Mouse (Mus musculus) liver, adult 2 months (tissue): ENCODE results near the gene Sf3a1. TPM values are rescaled to one million over a fixed set of nuclear protein-coding genes. Genes with fewer than 3 reads are reported as not detected.
"Not testable (repeated sequence)": the region's sequence is repeated elsewhere in the genome, so short reads cannot be mapped to it uniquely, and the experiment has no call there.

Experiments used
- DNase-seq: peaks from one replicate; pipeline ENCODE4 v3.0.0-alpha.2; 2011; ENCODE audit warnings: low read depth, low spot score; ENCODE audit errors: extremely low read depth
- H3K27ac ChIP-seq: fragments of 200-500 bp; replicated peaks from 2 replicates; pipeline ENCODE4 v1.5.1; 2012; ENCODE audit warnings: low read depth, mild to moderate bottlenecking, control low read depth, inconsistent platforms, low read length; ENCODE audit not compliant: insufficient read depth
- H3K27me3 ChIP-seq: fragments of 200-500 bp; 2 replicates; pipeline ENCODE4 v1.6.1; 2012; ENCODE audit warnings: mild to moderate bottlenecking, moderate library complexity, low read length, inconsistent platforms; ENCODE audit not compliant: control insufficient read depth, insufficient read depth
- H3K36me3 ChIP-seq: fragments of 200-500 bp; 2 replicates; pipeline ENCODE4 v1.6.1; 2012; ENCODE audit warnings: low read length, inconsistent platforms; ENCODE audit not compliant: control insufficient read depth, insufficient read depth
- H3K4me1 ChIP-seq: fragments of 200-500 bp; 2 replicates; pipeline ENCODE4 v1.6.1; 2011; ENCODE audit warnings: low read length; ENCODE audit not compliant: control insufficient read depth, insufficient read depth
- H3K4me3 ChIP-seq: fragments of 200-500 bp; 2 replicates; pipeline ENCODE4 v1.5.1; 2011; ENCODE audit warnings: low read depth, mild to moderate bottlenecking, control low read depth, low read length, moderate library complexity; ENCODE audit not compliant: insufficient read depth
- H3K79me2 ChIP-seq: fragments of 200-500 bp; 2 replicates; pipeline ENCODE4 v1.6.1; 2012; ENCODE audit warnings: inconsistent platforms, mild to moderate bottlenecking, low read length, moderate library complexity; ENCODE audit not compliant: control insufficient read depth, insufficient read depth
- H3K9ac ChIP-seq: fragments of 200-500 bp; 2 replicates; pipeline ENCODE4 v1.6.1; 2012; ENCODE audit warnings: low read depth, mild to moderate bottlenecking, control low read depth, inconsistent platforms, low read length
- CTCF ChIP-seq: fragments of 200-500 bp; IDR thresholded peaks from 2 replicates; pipeline ENCODE4 v1.5.1; 2011; ENCODE audit warnings: low read depth, low read length, control low read depth
- POLR2A ChIP-seq: fragments of 200-500 bp; IDR thresholded peaks from 2 replicates; pipeline ENCODE4 v1.6.1; 2011; ENCODE audit warnings: low read length, control low read depth; ENCODE audit not compliant: insufficient read depth; ENCODE audit errors: extremely low read depth
- WGBS: fragments of 180-500 bp; shearing (Covaris S2); methylation state at CpG from one replicate; pipeline ENCODE4 v1.1.7; 2018; 5-methylcytosine and 5-hydroxymethylcytosine counted together
- polyA plus RNA-seq: library from polyadenylated mRNA; depleted of rRNA; stranded (reverse); fragments of >200 nt; gene quantifications from 2 replicates; pipeline ENCODE4 v1.2.3, GENCODE M21; 2012; rRNA removed
- total RNA-seq: library from RNA; depleted of rRNA; stranded (reverse); fragments of >200 nt; gene quantifications from 2 replicates; pipeline ENCODE4 v1.2.3, GENCODE M21; 2014; rRNA removed

The Sf3a1 gene
- total RNA-seq, result 4.3 and 4.6 TPM in 2 replicates
- polyA plus RNA-seq, result 10.0 and 12.2 TPM in 2 replicates

DNA sequence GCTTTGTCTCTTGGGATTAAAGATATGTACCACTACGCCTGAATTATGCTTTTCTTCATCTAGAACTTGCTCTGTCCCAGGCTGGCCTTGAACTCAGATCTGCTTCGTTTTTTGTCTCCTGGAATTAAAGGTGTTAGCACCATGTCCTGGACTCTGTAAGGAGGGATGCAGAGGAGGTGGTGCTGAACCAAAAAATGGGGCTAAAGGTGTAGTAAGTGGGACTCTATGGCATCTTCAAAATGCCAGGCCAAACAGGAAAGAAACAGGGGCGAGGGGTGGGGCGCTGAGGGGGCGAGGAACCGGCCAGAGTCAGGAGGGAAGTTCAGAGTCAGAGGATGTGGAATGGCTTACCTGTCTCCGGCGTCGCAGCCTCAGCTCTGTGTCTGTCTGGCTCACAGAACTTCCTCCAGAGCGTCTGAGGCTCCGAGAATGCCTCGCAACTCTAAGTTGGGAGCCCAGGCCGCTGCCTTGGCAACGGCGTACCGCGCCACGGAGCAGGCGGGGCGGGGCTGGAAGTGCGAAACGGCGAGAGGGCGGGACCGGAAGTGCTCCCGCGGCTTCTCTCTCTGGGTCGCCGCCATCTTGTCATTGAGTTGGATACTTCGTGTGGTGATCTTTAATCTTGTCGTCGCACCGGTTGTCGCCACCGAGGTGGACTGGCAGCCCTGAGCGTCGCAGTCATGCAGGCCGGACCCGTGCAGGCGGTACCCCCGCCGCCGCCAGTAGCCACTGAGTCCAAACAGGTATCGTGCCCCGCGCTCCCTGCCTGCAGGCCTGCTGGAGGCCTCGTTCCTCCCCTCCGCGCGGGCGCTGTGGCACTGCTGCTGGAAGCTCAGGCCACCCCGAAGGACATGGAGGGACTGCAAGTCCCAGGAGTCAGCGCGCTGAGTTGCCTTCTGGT lies at the start of gene Sf3a1, which contains the start of gene Ccdc157:
TSS of gene Sf3a1 (plus strand) at position 543 of the 901 bp plus-strand sequence.
TSS of gene Ccdc157 (minus strand) at position 486 of the 901 bp plus-strand sequence.
- 3% methylated on average over 54 of the region's 54 CpGs for WGBS
- peaks cover 21% of the 10 kb centered on the region for H3K36me3 ChIP-seq
- H3K27ac ChIP-seq, result peak within 1 kb of the TSS; percentile 75
- no peaks in the 10 kb centered on the region for H3K27me3 ChIP-seq
- peaks cover 23% of the 10 kb centered on the region for H3K4me1 ChIP-seq
- TF ChIP-seq CTCF, result no peak
- 0 out of 2 replicates have a peak, but pooled peaks have one; percentile 19 for TF ChIP-seq POLR2A
- peak within 1 kb of the TSS; percentile 90 for H3K4me3 ChIP-seq
- peak within 1 kb of the TSS; percentile 87 for H3K9ac ChIP-seq
- peak; percentile 76 for DNase-seq
- H3K79me2 ChIP-seq, result peaks cover 11% of the 10 kb centered on the region

DNA sequence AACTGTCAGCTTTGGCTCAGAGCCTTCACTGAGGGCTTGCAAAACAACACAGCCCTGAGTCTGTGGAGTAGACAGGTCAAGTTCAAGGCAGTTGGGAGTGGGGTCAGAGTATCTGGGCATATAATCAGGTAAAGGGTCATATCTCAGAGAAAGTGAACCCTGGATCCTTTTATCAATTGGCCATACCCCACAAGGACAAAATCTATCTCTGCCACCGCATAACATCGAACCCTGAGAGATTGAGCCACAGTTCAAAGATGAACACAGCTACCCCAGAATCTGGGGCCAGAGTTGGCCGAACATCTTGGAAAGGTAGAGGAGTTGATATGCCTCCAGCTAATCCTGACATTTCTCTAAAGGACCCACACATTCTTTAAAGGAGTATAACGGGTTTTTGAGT lies 48.1 kb upstream of the Sf3a1 start:
- H3K79me2 ChIP-seq, result peaks cover 3% of the 10 kb centered on the region; the same call in 1 of the 2 replicates
- DNase-seq, result peak; percentile 99
- H3K27me3 ChIP-seq, result no peaks in the 10 kb centered on the region
- peaks cover 46% of the 10 kb centered on the region for H3K4me1 ChIP-seq
- 22% methylated on average over 4 of the region's 4 CpGs for WGBS
- peak overlapping the region; percentile 16; the same call in 1 of the 2 replicates for H3K9ac ChIP-seq
- H3K36me3 ChIP-seq, result peaks cover 39% of the 10 kb centered on the region
- TF ChIP-seq POLR2A, result no peak
- TF ChIP-seq CTCF, result no peak
- H3K4me3 ChIP-seq, result no peak overlapping the region
- H3K27ac ChIP-seq, result peak overlapping the region; percentile 85

DNA sequence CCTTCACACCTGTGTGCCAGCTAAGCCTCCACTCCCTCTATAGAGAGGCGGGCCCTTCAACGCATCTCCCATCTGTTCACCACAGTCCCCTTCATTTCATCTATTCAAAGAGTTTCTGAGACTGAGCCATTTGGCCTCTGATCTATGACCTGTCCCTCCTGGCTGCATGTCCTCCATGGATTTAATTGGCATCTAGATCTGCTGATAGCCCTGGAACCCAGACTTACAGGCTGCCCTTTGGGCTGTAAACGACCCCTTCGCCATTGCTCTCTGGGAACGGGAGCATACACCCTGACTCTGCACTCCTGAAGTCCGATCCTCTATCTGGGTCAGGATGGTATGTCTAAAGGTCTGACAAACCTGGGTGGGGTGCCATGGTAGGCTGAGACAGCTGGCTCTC lies 47.3 kb upstream of the Sf3a1 start:
- 26% methylated on average over 6 of the region's 6 CpGs for whole genome bisulfite sequencing
- peaks cover 32% of the 10 kb centered on the region for H3K36me3 ChIP-seq
- peaks cover 42% of the 10 kb centered on the region for H3K4me1 ChIP-seq
- H3K4me3 ChIP-seq, result no peak overlapping the region
- peak overlapping the region; percentile 30; the same call in 1 of the 2 replicates for H3K9ac ChIP-seq
- H3K79me2 ChIP-seq, result peaks cover 5% of the 10 kb centered on the region; the same call in 1 of the 2 replicates
- H3K27me3 ChIP-seq, result no peaks in the 10 kb centered on the region
- peak; percentile 94 for DNase-seq
- TF ChIP-seq CTCF (no peak), POLR2A (no peak)
- H3K27ac ChIP-seq, result peak overlapping the region; percentile 85

DNA sequence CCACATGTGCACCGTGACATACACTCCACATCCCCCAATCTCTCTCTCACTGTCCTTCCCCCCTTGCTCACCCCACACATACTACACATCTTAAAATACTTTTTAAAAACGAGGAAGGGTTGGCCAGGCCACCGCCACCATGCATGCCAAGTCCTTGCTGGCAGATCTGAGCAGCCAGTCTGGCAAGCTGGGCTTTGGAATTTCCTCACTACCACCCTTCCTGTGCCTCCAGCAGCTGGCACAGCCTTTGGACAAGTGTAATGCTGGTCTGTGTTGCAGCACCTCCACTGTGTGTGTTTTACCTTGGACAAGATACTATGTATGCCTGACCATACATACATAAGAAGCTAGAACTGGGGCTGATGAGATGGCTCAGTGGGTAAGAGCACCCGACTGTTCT lies 46.7 kb upstream of the Sf3a1 start:
- peak overlapping the region; percentile 43 for H3K9ac ChIP-seq
- H3K27me3 ChIP-seq, result no peaks in the 10 kb centered on the region
- peaks cover 11% of the 10 kb centered on the region; the same call in 1 of the 2 replicates for H3K79me2 ChIP-seq
- DNase-seq, result peak; percentile 85
- WGBS, result 21% methylated on average over 4 of the region's 4 CpGs
- peaks cover 37% of the 10 kb centered on the region for H3K4me1 ChIP-seq
- peaks cover 27% of the 10 kb centered on the region for H3K36me3 ChIP-seq
- no peak overlapping the region for H3K4me3 ChIP-seq
- no peak for TF ChIP-seq CTCF
- TF ChIP-seq POLR2A, result no peak
- peak overlapping the region; percentile 85 for H3K27ac ChIP-seq

DNA sequence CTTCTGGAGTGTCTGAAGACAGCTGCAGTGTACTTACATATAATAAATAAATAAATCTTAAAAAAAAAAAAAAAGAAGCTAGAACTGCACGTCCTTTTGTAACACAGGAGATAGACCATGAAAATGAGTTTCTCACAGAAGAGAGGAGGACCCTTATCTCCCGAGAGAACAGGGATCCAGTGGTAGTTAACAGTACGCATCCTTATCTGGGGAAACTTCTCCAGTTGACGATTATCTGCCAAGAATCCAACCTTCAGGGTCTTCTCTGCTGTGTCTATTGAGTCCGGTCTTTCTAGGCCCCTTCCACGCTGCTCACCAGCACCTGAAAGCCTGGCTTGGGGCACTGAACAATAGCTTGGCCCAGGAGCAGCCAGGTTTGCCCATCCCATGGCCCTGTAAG lies 46.2 kb upstream of the Sf3a1 start:
- peak; percentile 33 for DNase-seq
- WGBS, result 39% methylated on average over 6 of the region's 6 CpGs

DNA sequence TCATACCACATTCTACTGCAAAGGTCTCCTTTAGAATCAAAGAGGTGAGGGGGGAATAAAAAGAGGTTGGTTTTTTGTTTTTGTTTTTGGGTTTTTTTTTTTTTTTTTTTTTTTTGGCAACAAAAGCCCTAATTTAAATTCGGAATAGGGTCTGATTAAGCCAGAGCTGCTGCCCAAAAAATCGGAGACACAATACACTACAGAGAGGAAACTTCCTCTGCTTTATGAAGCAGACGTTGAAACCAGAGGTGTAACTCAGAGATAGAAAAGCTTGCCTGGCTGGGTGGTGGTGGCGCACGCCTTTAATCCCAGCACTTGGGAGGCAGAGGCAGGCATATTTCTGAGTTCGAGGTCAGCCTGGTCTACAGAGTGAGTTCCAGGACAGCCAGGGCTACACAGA lies 45.6 kb upstream of the Sf3a1 start:
- DNase-seq, H3K9ac ChIP-seq, H3K4me3 ChIP-seq, H3K27me3 ChIP-seq: not testable (repeated sequence)
- H3K36me3 ChIP-seq, result peaks cover 20% of the 10 kb centered on the region
- H3K79me2 ChIP-seq, result peaks cover 11% of the 10 kb centered on the region; the same call in 1 of the 2 replicates
- 28% methylated on average over 6 of the region's 6 CpGs for WGBS
- peak overlapping the region; percentile 86 for H3K27ac ChIP-seq
- H3K4me1 ChIP-seq, result peaks cover 36% of the 10 kb centered on the region

More for the DNA sequence above, 46.2 kb upstream of the Sf3a1 start:
- Histone ChIP-seq H3K36me3 (peaks cover 26% of the 10 kb centered on the region), H3K9ac (peak overlapping the region; percentile 47), H3K4me1 (peaks cover 36% of the 10 kb centered on the region), H3K79me2 (peaks cover 11% of the 10 kb centered on the region; the same call in 1 of the 2 replicates), H3K27ac (peak overlapping the region; percentile 49), H3K4me3 (peak overlapping the region; percentile 6; the same call in 1 of the 2 replicates), H3K27me3 (no peaks in the 10 kb centered on the region)
- TF ChIP-seq POLR2A, result no peak
